15 mouse cellular contexts compared by ENCODE assay signal in genomic region chr2:32320721-32321120, GRCm38 (mm10). TPM values are rescaled to one million over a fixed set of nuclear protein-coding genes. Genes with fewer than 3 reads are reported as not detected.
DNase-seq lines count a peak whose midpoint lies in the region; ATAC-seq and TF ChIP-seq lines count a peak whose summit lies in the region.
"Had no signal": no experiment of that assay in that cellular context is flagged by ENCODE, and none has a peak within 500 bp of the region (broad histone marks: within the 10 kb centered on the region; RNA-seq: fewer than 3 reads in every experiment).

No protein-coding gene starts in this region.

- H3K9ac ChIP-seq in heart, embryonic 12.5 days = no peak overlapping the region
- H3K9ac ChIP-seq in embryonic facial prominence, embryonic 15.5 days = no peak overlapping the region
- H3K9ac ChIP-seq in stomach, embryonic 15.5 days = no peak overlapping the region
- H3K9ac ChIP-seq: forebrain, embryonic 15.5 days; liver, embryonic 14.5 days; neural tube, embryonic 12.5 days had no signal

- intact Hi-C loops in heart, postnatal 10 days (cut with DNase I) = no loop called here
- intact Hi-C loops in left cerebral cortex, adult 2 months (cut with DNase I) = no loop called here
- intact Hi-C loops in left cerebral cortex, postnatal 10 days (cut with DNase I) = no loop called here

- H3K4me3 ChIP-seq in heart, embryonic 12.5 days = no peak overlapping the region
- H3K4me3 ChIP-seq in left cerebral cortex, adult 2 months = no peak overlapping the region
- no peak overlapping the region for H3K4me3 ChIP-seq in embryonic facial prominence, embryonic 15.5 days (replicated peaks)
- H3K4me3 ChIP-seq in stomach, embryonic 15.5 days (replicated peaks) = no peak overlapping the region
- H3K4me3 ChIP-seq: forebrain, embryonic 15.5 days; neural tube, embryonic 12.5 days had no signal

- no peak for ATAC-seq in heart, embryonic 12.5 days (ENCODE audit: insufficient number of reproducible peaks, low FRiP score)
- ATAC-seq in embryonic facial prominence, embryonic 15.5 days (ENCODE audit: insufficient number of reproducible peaks, low FRiP score, low TSS enrichment, low read depth) = no peak
- ATAC-seq in stomach, embryonic 15.5 days (ENCODE audit: insufficient read depth, low FRiP score, low read depth) = no peak
- ATAC-seq in cerebellum, adult (ENCODE audit: insufficient number of reproducible peaks, low FRiP score, low TSS enrichment) = no peak
- ATAC-seq: forebrain, embryonic 15.5 days had no signal

- H3K4me1 ChIP-seq in heart, embryonic 12.5 days (replicated peaks) = peaks cover 55% of the 10 kb centered on the region
- H3K4me1 ChIP-seq in embryonic facial prominence, embryonic 15.5 days = peaks cover 64% of the 10 kb centered on the region
- peaks cover 37% of the 10 kb centered on the region for H3K4me1 ChIP-seq in stomach, embryonic 15.5 days

- no peaks in the 10 kb centered on the region for H3K36me3 ChIP-seq in heart, embryonic 12.5 days
- H3K36me3 ChIP-seq in embryonic facial prominence, embryonic 15.5 days = peaks cover 12% of the 10 kb centered on the region
- H3K36me3 ChIP-seq in stomach, embryonic 15.5 days = no peaks in the 10 kb centered on the region
- H3K36me3 ChIP-seq: forebrain, embryonic 15.5 days; neural tube, embryonic 12.5 days had no signal

- no peak for TF ChIP-seq CTCF in left cerebral cortex, adult 2 months (IDR thresholded peaks at IDR 0.05)

- no peaks in the 10 kb centered on the region for H3K9me3 ChIP-seq in heart, embryonic 12.5 days (replicated peaks)
- H3K9me3 ChIP-seq in embryonic facial prominence, embryonic 15.5 days (replicated peaks) = no peaks in the 10 kb centered on the region
- no peaks in the 10 kb centered on the region for H3K9me3 ChIP-seq in stomach, embryonic 15.5 days
- H3K9me3 ChIP-seq: forebrain, embryonic 15.5 days; neural tube, embryonic 12.5 days had no signal

- no peak for DNase-seq in heart, postnatal 10 days
- DNase-seq in left cerebral cortex, adult 2 months (ENCODE audit: extremely low spot score in 1 of 2, low spot score in 2 of 2) = no peak
- no peak for DNase-seq in left cerebral cortex, adult 9 months (ENCODE audit: low spot score in 2 of 2)
- no peak for DNase-seq in left cerebral cortex, postnatal 10 days (ENCODE audit: extremely low spot score in 1 of 2, low spot score in 2 of 2)
- DNase-seq: adrenal gland, adult 2 months; kidney, adult 18-20 months; midbrain, embryonic 14.5 days had no signal

- peak overlapping the region; percentile 58; the same call in 1 of the 2 replicates for H3K27ac ChIP-seq in heart, embryonic 12.5 days (ENCODE audit: poor library complexity, severe bottlenecking)
- H3K27ac ChIP-seq in left cerebral cortex, adult 2 months = peak overlapping the region; percentile 69; the same call in 1 of the 2 replicates
- H3K27ac ChIP-seq in embryonic facial prominence, embryonic 15.5 days (replicated peaks) = peak overlapping the region; percentile 99
- peak overlapping the region; percentile 91 for H3K27ac ChIP-seq in stomach, embryonic 15.5 days
- H3K27ac ChIP-seq: forebrain, embryonic 15.5 days; liver, embryonic 14.5 days; macrophage; neural tube, embryonic 12.5 days had no signal

- no peak overlapping the region for H3K4me2 ChIP-seq in heart, embryonic 12.5 days
- no peak overlapping the region for H3K4me2 ChIP-seq in embryonic facial prominence, embryonic 15.5 days (replicated peaks)
- H3K4me2 ChIP-seq in stomach, embryonic 15.5 days = no peak overlapping the region
- H3K4me2 ChIP-seq: forebrain, embryonic 15.5 days had no signal

- H3K27me3 ChIP-seq in heart, embryonic 12.5 days (replicated peaks) = peaks cover 39% of the 10 kb centered on the region
- no peaks in the 10 kb centered on the region for H3K27me3 ChIP-seq in embryonic facial prominence, embryonic 15.5 days
- no peaks in the 10 kb centered on the region for H3K27me3 ChIP-seq in stomach, embryonic 15.5 days (replicated peaks)
- H3K27me3 ChIP-seq: forebrain, embryonic 15.5 days had no signal

- WGBS in heart, embryonic 12.5 days = 62% methylated on average over 11 of the region's 11 CpGs
- WGBS in embryonic facial prominence, embryonic 15.5 days = 51% methylated on average over 11 of the region's 11 CpGs
- 68% methylated on average over 11 of the region's 11 CpGs for WGBS in stomach, embryonic 15.5 days

RNA-seq across cellular contexts. Expression of gene Ciz1, which starts 31.4 kb away (rescaled TPM):
- 40.5 and 42.2 TPM in 2 replicates for polyA plus RNA-seq in heart, embryonic 12.5 days (2016; fragmentation: Nextera tagmentation; extraction: Ambion mirVana)
- total RNA-seq in heart, postnatal 10 days (2021) = 10 to 100 TPM; 37.4 to 39.3 TPM
- total RNA-seq in left cerebral cortex, adult 2 months (2021) = 10 to 100 TPM; 89.7 to 90.1 TPM
- polyA plus RNA-seq in embryonic facial prominence, embryonic 15.5 days (2015; fragmentation: Nextera tagmentation; extraction: Ambion mirVana) = 54.6 and 57.3 TPM in 2 replicates
- 33.8 and 41.6 TPM in 2 replicates for polyA plus RNA-seq in stomach, embryonic 15.5 days (2015; fragmentation: Nextera tagmentation; extraction: Ambion mirVana)
- total RNA-seq in left cerebral cortex, postnatal 10 days (2021) = 10 to 100 TPM; 65.2 to 75.1 TPM

RNA-seq across cellular contexts. Expression of gene Dnm1, which starts 32.4 kb away (rescaled TPM):
- polyA plus RNA-seq in heart, embryonic 12.5 days (2016; fragmentation: Nextera tagmentation; extraction: Ambion mirVana) = 6.2 and 7.6 TPM in 2 replicates
- total RNA-seq in heart, postnatal 10 days (2021) = 10 to 100 TPM; 10.0 to 12.5 TPM
- total RNA-seq in left cerebral cortex, adult 2 months (2021) = 1,000 to 10,000 TPM; 1,259 to 1,310 TPM
- 30.7 and 31.5 TPM in 2 replicates for polyA plus RNA-seq in embryonic facial prominence, embryonic 15.5 days (2015; fragmentation: Nextera tagmentation; extraction: Ambion mirVana)
- polyA plus RNA-seq in stomach, embryonic 15.5 days (2015; fragmentation: Nextera tagmentation; extraction: Ambion mirVana) = 12.1 and 12.8 TPM in 2 replicates
- 100 to 1,000 TPM; 707 to 727 TPM for total RNA-seq in left cerebral cortex, postnatal 10 days (2021)

RNA-seq across cellular contexts. Expression of gene Swi5, which starts 32.8 kb away (rescaled TPM):
- polyA plus RNA-seq in heart, embryonic 12.5 days (2016; fragmentation: Nextera tagmentation; extraction: Ambion mirVana) = 284 and 317 TPM in 2 replicates
- 100 to 1,000 TPM; 163 to 182 TPM for total RNA-seq in heart, postnatal 10 days (2021)
- 100 to 1,000 TPM; 186 to 193 TPM for total RNA-seq in left cerebral cortex, adult 2 months (2021)
- polyA plus RNA-seq in embryonic facial prominence, embryonic 15.5 days (2015; fragmentation: Nextera tagmentation; extraction: Ambion mirVana) = 450 and 462 TPM in 2 replicates
- 418 and 429 TPM in 2 replicates for polyA plus RNA-seq in stomach, embryonic 15.5 days (2015; fragmentation: Nextera tagmentation; extraction: Ambion mirVana)
- total RNA-seq in left cerebral cortex, postnatal 10 days (2021) = 100 to 1,000 TPM; 233 to 242 TPM

RNA-seq across cellular contexts. Expression of gene Golga2, which starts 33.5 kb away (rescaled TPM):
- polyA plus RNA-seq in heart, embryonic 12.5 days (2016; fragmentation: Nextera tagmentation; extraction: Ambion mirVana) = 28.4 and 30.7 TPM in 2 replicates
- total RNA-seq in heart, postnatal 10 days (2021) = 10 to 100 TPM; 73.7 to 74.8 TPM
- 10 to 100 TPM; 83.2 to 86.4 TPM for total RNA-seq in left cerebral cortex, adult 2 months (2021)
- polyA plus RNA-seq in embryonic facial prominence, embryonic 15.5 days (2015; fragmentation: Nextera tagmentation; extraction: Ambion mirVana) = 31.6 and 33.9 TPM in 2 replicates
- polyA plus RNA-seq in stomach, embryonic 15.5 days (2015; fragmentation: Nextera tagmentation; extraction: Ambion mirVana) = 24.9 and 25.2 TPM in 2 replicates
- total RNA-seq in left cerebral cortex, postnatal 10 days (2021) = 10 to 100 TPM; 73.6 to 78.6 TPM

Comparison
In these comparisons a context has a peak if more than half of its experiments do, and no peak if none do; other contexts are left out.
1. RNA of gene Dnm1, which starts 32.4 kb away (total RNA-seq): 1,259 to 1,310 TPM in left cerebral cortex, adult 2 months and 707 to 727 TPM in left cerebral cortex, postnatal 10 days; 10.0 to 12.5 TPM in heart, postnatal 10 days; every median in the first group is over 10 times any median in the second.
2. Peak in every context shown above with its lines, with median percentiles within 50 percentile points of each other: H3K27ac ChIP-seq.